Mouse (Mus musculus): Measurements from ENCODE around the gene Espl1.

- no peak for TF ChIP-seq CTCF (IDR thresholded peaks at IDR 0.05; ENCODE audit: extremely low read depth, insufficient read depth, insufficient read length, insufficient replicate concordance)
- no peak for TF ChIP-seq POLR2A (IDR thresholded peaks at IDR 0.05; ENCODE audit: low read depth, low read length)
Observed at GRCm38 (mm10) chr15:102258581-102259253, 37.3 kb upstream of the Espl1 start.
